Mouse (Mus musculus): ENCODE results near the gene Gm21987. TPM values are rescaled to one million over a fixed set of nuclear protein-coding genes. Genes with fewer than 3 reads are reported as not detected.
A peak's percentile ranks its signal among the peaks of the same experiment; 100 is the strongest.
"Not testable (repeated sequence)": the region's sequence is repeated elsewhere in the genome, so short reads cannot be mapped to it uniquely, and the experiment has no call there.

The Gm21987 gene
- total and polyA plus RNA-seq, 2 experiments = not detected

DNA sequence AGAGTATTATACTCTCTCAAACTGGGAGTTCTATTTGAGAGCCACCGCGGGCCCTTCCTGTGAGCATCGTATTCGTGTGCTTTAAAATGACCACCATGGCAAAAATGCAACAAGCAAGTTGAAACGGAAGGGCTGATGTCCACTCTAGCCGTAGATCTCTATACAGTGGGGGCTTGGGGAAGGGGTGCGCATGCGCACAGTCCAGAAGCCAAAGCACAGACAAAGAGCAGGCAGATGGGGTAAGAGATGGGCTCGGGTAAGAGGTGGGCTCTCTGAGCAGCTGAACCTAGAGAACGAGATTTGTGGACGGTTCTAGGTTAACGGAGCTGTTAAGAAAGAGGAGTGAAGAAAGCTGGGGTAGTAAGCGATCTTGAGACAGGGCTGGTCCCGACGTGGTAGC lies 22.5 kb upstream of the Gm21987 start:
- no peak overlapping the region for H3K9ac ChIP-seq (ENCODE audit: low read depth, low read length)
- no peaks in the 10 kb centered on the region for H3K79me2 ChIP-seq (ENCODE audit: control insufficient read depth, insufficient read depth, low read length)
- TF ChIP-seq CTCF (IDR thresholded peaks at IDR 0.05; ENCODE audit: low read depth, low read length) (no peak), POLR2A (IDR thresholded peaks at IDR 0.05; ENCODE audit: extremely low read depth, insufficient read depth, low read length) (no peak)
- H3K27ac ChIP-seq (replicated peaks; ENCODE audit: insufficient read depth, low read depth, low read length) = no peak overlapping the region
- no peak for DNase-seq (ENCODE audit: extremely low read depth, low read depth, low spot score)
- H3K27me3 ChIP-seq (ENCODE audit: control insufficient read depth, insufficient read depth, low read length) = no peaks in the 10 kb centered on the region
- H3K36me3 ChIP-seq (ENCODE audit: control insufficient read depth, insufficient read depth, low read length) = no peaks in the 10 kb centered on the region
- no peaks in the 10 kb centered on the region; the same call in 1 of the 2 replicates for H3K4me1 ChIP-seq (ENCODE audit: control insufficient read depth, insufficient read depth, low read length)
- no peak overlapping the region for H3K4me3 ChIP-seq (ENCODE audit: insufficient read depth, low read depth, low read length)
- 93% methylated on average over 15 of the region's 15 CpGs for WGBS

- no peaks in the 10 kb centered on the region for H3K4me1 ChIP-seq (ENCODE audit: control insufficient read depth, insufficient read depth, low read length)
- no peak for TF ChIP-seq POLR2A (IDR thresholded peaks at IDR 0.05; ENCODE audit: extremely low read depth, insufficient read depth, low read length)
- no peak for TF ChIP-seq CTCF (IDR thresholded peaks at IDR 0.05; ENCODE audit: low read depth, low read length)
- H3K27me3 ChIP-seq (ENCODE audit: control insufficient read depth, insufficient read depth, low read length) = no peaks in the 10 kb centered on the region
- no peak overlapping the region for H3K9ac ChIP-seq (ENCODE audit: low read depth, low read length)
- 89% methylated on average over 11 of the region's 11 CpGs for WGBS
- no peaks in the 10 kb centered on the region for H3K79me2 ChIP-seq (ENCODE audit: control insufficient read depth, insufficient read depth, low read length)
- no peaks in the 10 kb centered on the region for H3K36me3 ChIP-seq (ENCODE audit: control insufficient read depth, insufficient read depth, low read length)
- DNase-seq (ENCODE audit: extremely low read depth, low read depth, low spot score) = no peak
- H3K4me3 ChIP-seq (ENCODE audit: insufficient read depth, low read depth, low read length) = no peak overlapping the region
- no peak overlapping the region for H3K27ac ChIP-seq (replicated peaks; ENCODE audit: insufficient read depth, low read depth, low read length)
Measured at GRCm38 (mm10) chr16:38326778-38327397, 20.0 kb upstream of the Gm21987 start.

DNA sequence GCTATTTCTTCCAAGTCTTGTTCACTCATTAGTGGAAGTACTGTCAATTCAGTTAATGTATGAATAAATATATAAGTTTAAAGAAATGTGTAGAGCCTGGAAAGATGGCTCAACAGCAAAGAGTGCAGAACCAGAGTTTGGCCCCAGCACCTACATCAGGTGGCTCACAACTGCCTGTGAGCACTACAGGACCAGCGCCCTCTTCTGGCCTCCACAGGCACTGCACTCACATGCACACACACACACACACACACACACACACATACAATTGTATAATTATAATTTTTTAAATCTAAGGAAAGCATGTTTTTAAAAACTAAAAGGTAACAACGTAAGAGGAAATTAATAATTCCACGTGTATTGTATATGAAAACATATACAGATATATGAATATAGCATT lies 17.5 kb upstream of the Gm21987 start:
- Histone ChIP-seq H3K36me3 (ENCODE audit: control insufficient read depth, insufficient read depth, low read length) (no peaks in the 10 kb centered on the region), H3K27ac (replicated peaks; ENCODE audit: insufficient read depth, low read depth, low read length) (no peak overlapping the region), H3K27me3 (ENCODE audit: control insufficient read depth, insufficient read depth, low read length) (no peaks in the 10 kb centered on the region), H3K79me2 (ENCODE audit: control insufficient read depth, insufficient read depth, low read length) (no peaks in the 10 kb centered on the region), H3K4me1 (ENCODE audit: control insufficient read depth, insufficient read depth, low read length) (no peaks in the 10 kb centered on the region), H3K4me3 (ENCODE audit: insufficient read depth, low read depth, low read length) (no peak overlapping the region), H3K9ac (ENCODE audit: low read depth, low read length) (no peak overlapping the region)
- no peak for DNase-seq (ENCODE audit: extremely low read depth, low read depth, low spot score)
- TF ChIP-seq CTCF (IDR thresholded peaks at IDR 0.05; ENCODE audit: low read depth, low read length) (peak; percentile 22; the same call in 1 of the 2 replicates), POLR2A (IDR thresholded peaks at IDR 0.05; ENCODE audit: extremely low read depth, insufficient read depth, low read length) (no peak)
- WGBS = 89% methylated on average over 3 of the region's 3 CpGs

- Histone ChIP-seq H3K36me3 (ENCODE audit: control insufficient read depth, insufficient read depth, low read length) (no peaks in the 10 kb centered on the region), H3K27ac (replicated peaks; ENCODE audit: insufficient read depth, low read depth, low read length) (no peak overlapping the region), H3K79me2 (ENCODE audit: control insufficient read depth, insufficient read depth, low read length) (no peaks in the 10 kb centered on the region), H3K9ac (ENCODE audit: low read depth, low read length) (no peak overlapping the region), H3K4me1 (ENCODE audit: control insufficient read depth, insufficient read depth, low read length) (no peaks in the 10 kb centered on the region), H3K27me3 (ENCODE audit: control insufficient read depth, insufficient read depth, low read length) (no peaks in the 10 kb centered on the region), H3K4me3 (ENCODE audit: insufficient read depth, low read depth, low read length) (no peak overlapping the region)
- TF ChIP-seq CTCF (IDR thresholded peaks at IDR 0.05; ENCODE audit: low read depth, low read length) (no peak), POLR2A (IDR thresholded peaks at IDR 0.05; ENCODE audit: extremely low read depth, insufficient read depth, low read length) (no peak)
- no peak for DNase-seq (ENCODE audit: extremely low read depth, low read depth, low spot score)
- 50% methylated on average over 6 of the region's 6 CpGs for WGBS
Measured at GRCm38 (mm10) chr16:38334431-38334830, 12.4 kb upstream of the Gm21987 start.

GRCm38 (mm10) chr16:38338077-38338476 lies 8.8 kb upstream of the Gm21987 start:
- not testable (repeated sequence) for H3K9ac ChIP-seq (ENCODE audit: low read depth, low read length); H3K79me2 ChIP-seq (ENCODE audit: control insufficient read depth, insufficient read depth, low read length); H3K4me1 ChIP-seq (ENCODE audit: control insufficient read depth, insufficient read depth, low read length); H3K4me3 ChIP-seq (ENCODE audit: insufficient read depth, low read depth, low read length); H3K27ac ChIP-seq (replicated peaks; ENCODE audit: insufficient read depth, low read depth, low read length); H3K36me3 ChIP-seq (ENCODE audit: control insufficient read depth, insufficient read depth, low read length); H3K27me3 ChIP-seq (ENCODE audit: control insufficient read depth, insufficient read depth, low read length)
- peak; percentile 19 for DNase-seq (ENCODE audit: extremely low read depth, low read depth, low spot score)
- WGBS = 71% methylated on average over 4 of the region's 4 CpGs

GRCm38 (mm10) chr16:38341396-38342324 lies 5.2 kb upstream of the Gm21987 start, which contains the start of gene Maats1:
Gene Maats1, minus strand, starts transcription at chr16:38342143.
- 19% methylated on average over 30 of the region's 30 CpGs for WGBS
- H3K4me1 ChIP-seq (ENCODE audit: control insufficient read depth, insufficient read depth, low read length) = peaks cover 2% of the 10 kb centered on the region; the same call in 1 of the 2 replicates
- no peak within 1 kb of the TSS for H3K27ac ChIP-seq (replicated peaks; ENCODE audit: insufficient read depth, low read depth, low read length)
- TF ChIP-seq POLR2A (IDR thresholded peaks at IDR 0.05; ENCODE audit: extremely low read depth, insufficient read depth, low read length) (no peak), CTCF (IDR thresholded peaks at IDR 0.05; ENCODE audit: low read depth, low read length) (no peak)
- no peak within 1 kb of the TSS for H3K4me3 ChIP-seq (ENCODE audit: insufficient read depth, low read depth, low read length)
- no peaks in the 10 kb centered on the region for H3K27me3 ChIP-seq (ENCODE audit: control insufficient read depth, insufficient read depth, low read length)
- DNase-seq (ENCODE audit: extremely low read depth, low read depth, low spot score) = peak; percentile 59
- H3K9ac ChIP-seq (ENCODE audit: low read depth, low read length) = no peak within 1 kb of the TSS
- H3K79me2 ChIP-seq (ENCODE audit: control insufficient read depth, insufficient read depth, low read length) = no peaks in the 10 kb centered on the region
- H3K36me3 ChIP-seq (ENCODE audit: control insufficient read depth, insufficient read depth, low read length) = no peaks in the 10 kb centered on the region

Data from liver, adult 2 months (tissue).